In the genomic region with DNA sequence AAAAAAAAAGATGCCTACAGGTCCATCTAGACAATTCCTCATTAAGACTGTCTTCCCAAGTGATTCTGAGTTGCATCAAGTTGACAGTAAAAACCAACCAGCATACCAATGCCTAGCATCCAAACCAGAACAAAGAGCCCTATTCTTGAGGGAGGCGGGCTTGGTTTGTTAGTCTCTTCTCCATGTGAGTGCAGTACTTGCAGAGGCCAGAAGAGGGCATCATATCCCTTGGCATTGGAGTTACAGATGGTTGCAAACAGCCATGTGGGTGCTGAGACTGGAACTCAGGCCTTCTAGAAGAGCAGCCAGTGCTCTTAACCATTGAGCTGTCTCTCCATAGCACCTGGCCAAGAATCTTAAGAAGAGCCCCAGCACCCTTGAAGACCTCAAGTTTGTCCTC, we compare ENCODE assay signal across 17 mouse cellular contexts. TPM values are rescaled to one million over a fixed set of nuclear protein-coding genes. Genes with fewer than 3 reads are reported as not detected.
DNase-seq lines count a peak whose midpoint lies in the region; ATAC-seq and TF ChIP-seq lines count a peak whose summit lies in the region.
"Had no signal": no experiment of that assay in that cellular context is flagged by ENCODE, and none has a peak within 500 bp of the region (broad histone marks: within the 10 kb centered on the region; RNA-seq: fewer than 3 reads in every experiment).

No protein-coding gene starts in this region.

- no peaks in the 10 kb centered on the region for H3K27me3 ChIP-seq in kidney, postnatal 0 days (ENCODE audit: insufficient read depth, low read length)
- no peaks in the 10 kb centered on the region for H3K27me3 ChIP-seq in thymus, adult 2 months (ENCODE audit: control insufficient read depth, insufficient read depth, low read length)
- H3K27me3 ChIP-seq: forebrain, embryonic 13.5 days; heart, embryonic 15.5 days; kidney, embryonic 15.5 days; liver, embryonic 15.5 days; neural tube, embryonic 15.5 days had no signal

- no peak overlapping the region for H3K27ac ChIP-seq in kidney, postnatal 0 days
- H3K27ac ChIP-seq in thymus, adult 2 months (ENCODE audit: control insufficient read depth, insufficient read depth, low read length): no peak overlapping the region
- H3K27ac ChIP-seq: forebrain, embryonic 13.5 days; heart, embryonic 15.5 days; kidney, embryonic 15.5 days; left cerebral cortex, adult 2 months; liver, embryonic 15.5 days; neural tube, embryonic 15.5 days had no signal

- H3K4me1 ChIP-seq in kidney, postnatal 0 days (replicated peaks; ENCODE audit: insufficient read depth, low read length): no peaks in the 10 kb centered on the region
- no peaks in the 10 kb centered on the region for H3K4me1 ChIP-seq in thymus, adult 2 months (replicated peaks; ENCODE audit: control insufficient read depth, insufficient read depth, low read length)
- H3K4me1 ChIP-seq: forebrain, embryonic 13.5 days; heart, embryonic 15.5 days; kidney, embryonic 15.5 days; liver, embryonic 15.5 days; neural tube, embryonic 15.5 days had no signal

- H3K4me2 ChIP-seq in kidney, postnatal 0 days (ENCODE audit: low read length): no peak overlapping the region
- H3K4me2 ChIP-seq: forebrain, embryonic 13.5 days; heart, embryonic 15.5 days; kidney, embryonic 15.5 days; liver, embryonic 15.5 days; neural tube, embryonic 15.5 days had no signal

- H3K4me3 ChIP-seq in kidney, postnatal 0 days (replicated peaks; ENCODE audit: low read depth, low read length): no peak overlapping the region
- no peak overlapping the region for H3K4me3 ChIP-seq in thymus, adult 2 months (ENCODE audit: control insufficient read depth, insufficient read depth, low read length)
- H3K4me3 ChIP-seq: forebrain, embryonic 13.5 days; heart, embryonic 15.5 days; kidney, embryonic 15.5 days; left cerebral cortex, adult 2 months; liver, embryonic 15.5 days; neural tube, embryonic 15.5 days had no signal

- WGBS in kidney, postnatal 0 days: 100% methylated on average over 1 of the region's 1 CpGs
- 90% methylated on average over 1 of the region's 1 CpGs for WGBS in thymus, adult 2 months

- peak; percentile 29 for DNase-seq in CD4-positive, CD25-positive, alpha-beta regulatory T cell, adult 2 months (ENCODE audit: low read depth, low spot score)
- no peak for DNase-seq in kidney, postnatal 0 days (ENCODE audit: low spot score)
- no peak for DNase-seq in kidney, adult 18-20 months
- DNase-seq in thymus, postnatal 4 days: peak; percentile 24
- no peak for DNase-seq in thymus, adult 2 months
- no peak for DNase-seq in frontal cortex, postnatal 10 days (ENCODE audit: low spot score in 2 of 2)
- DNase-seq in spleen, postnatal 14 days (ENCODE audit: low spot score in 2 of 2): no peak
- DNase-seq: right cerebral cortex, postnatal 25 days had no signal

- H3K9me3 ChIP-seq in kidney, postnatal 0 days (replicated peaks; ENCODE audit: low read length): no peaks in the 10 kb centered on the region; the same call in 1 of the 2 replicates
- H3K9me3 ChIP-seq: forebrain, embryonic 13.5 days; heart, embryonic 15.5 days; kidney, embryonic 15.5 days; liver, embryonic 15.5 days; neural tube, embryonic 15.5 days had no signal

- H3K36me3 ChIP-seq in kidney, postnatal 0 days (ENCODE audit: insufficient read depth, low read length): no peaks in the 10 kb centered on the region
- no peaks in the 10 kb centered on the region for H3K36me3 ChIP-seq in thymus, adult 2 months (ENCODE audit: control insufficient read depth, insufficient read depth, low read length)
- H3K36me3 ChIP-seq: heart, embryonic 15.5 days; kidney, embryonic 15.5 days; liver, embryonic 15.5 days; neural tube, embryonic 15.5 days had no signal

- H3K9ac ChIP-seq in kidney, postnatal 0 days (ENCODE audit: low read depth, low read length): no peak overlapping the region
- H3K9ac ChIP-seq: forebrain, embryonic 13.5 days; heart, embryonic 15.5 days; kidney, embryonic 15.5 days; liver, embryonic 15.5 days; neural tube, embryonic 15.5 days had no signal

- ATAC-seq in CD4-positive, CD25-positive, alpha-beta regulatory T cell, adult 4 months: no peak
- ATAC-seq in kidney, postnatal 0 days (replicated peaks; ENCODE audit: low FRiP score, low read depth): no peak
- ATAC-seq: forebrain, embryonic 13.5 days; inflammation-experienced regulatory T-cells, adult 6 months had no signal

- peak; percentile 18; the same call in 1 of the 2 replicates for TF ChIP-seq CTCF in kidney, postnatal 0 days (IDR thresholded peaks at IDR 0.05; ENCODE audit: low read depth)
- TF ChIP-seq CTCF in thymus, adult 2 months (IDR thresholded peaks at IDR 0.05; ENCODE audit: borderline replicate concordance, control insufficient read depth, extremely low read depth, insufficient read depth, low read length, poor library complexity): no peak

- TF ChIP-seq POLR2A in thymus, adult 2 months (IDR thresholded peaks at IDR 0.05; ENCODE audit: control insufficient read depth, extremely low read depth, insufficient read depth, low read length, poor library complexity): no peak

RNA-seq across cellular contexts. Expression of a gene that starts 36.9 kb away (rescaled TPM):
- under 1 TPM in 1 of 2 experiments, not detected in 1; 0.10 TPM for polyA plus RNA-seq in CD4-positive, CD25-positive, alpha-beta regulatory T cell, adult 4 months (2017; shearing (Covaris generic))
- 0.11 and 0.19 TPM in 2 replicates for polyA plus RNA-seq in kidney, postnatal 0 days (2015; fragmentation: Nextera tagmentation; extraction: Ambion mirVana)
- 0.31 and 0.38 TPM in 2 replicates for polyA plus RNA-seq in thymus, adult 2 months (2012; rRNA removed)
- polyA plus RNA-seq: limb, embryonic 11.5 days; liver, embryonic 15.5 days had no signal

Comparison
In these comparisons a context has a peak if more than half of its experiments do, and no peak if none do; other contexts are left out.
1. DNase-seq: peak in CD4-positive, CD25-positive, alpha-beta regulatory T cell, adult 2 months (single experiment) and thymus, postnatal 4 days (single experiment); none in kidney, postnatal 0 days (single experiment), kidney, adult 18-20 months (single experiment), thymus, adult 2 months (single experiment), frontal cortex, postnatal 10 days (0 of 2) and spleen, postnatal 14 days (0 of 2).